8 mouse cellular contexts compared by ENCODE assay signal in genomic region chr10:126844689-126845088, GRCm38 (mm10). TPM values are rescaled to one million over a fixed set of nuclear protein-coding genes. Genes with fewer than 3 reads are reported as not detected.
A peak's percentile ranks its signal among the peaks of the same experiment; 100 is the strongest.
DNase-seq lines count a peak whose midpoint lies in the region; ATAC-seq lines count a peak whose summit lies in the region.

No protein-coding gene starts in this region.

- H3K9ac ChIP-seq in heart, embryonic 14.5 days (ENCODE audit: low read length) = no peak overlapping the region
- H3K9ac ChIP-seq in liver, embryonic 11.5 days (ENCODE audit: low read depth, low read length) = no peak overlapping the region
- no peak overlapping the region for H3K9ac ChIP-seq in neural tube, embryonic 13.5 days

- WGBS in heart, embryonic 14.5 days = 28% methylated on average over 12 of the region's 12 CpGs
- 32% methylated on average over 12 of the region's 12 CpGs for WGBS in liver, embryonic 11.5 days
- WGBS in neural tube, embryonic 13.5 days = 40% methylated on average over 12 of the region's 12 CpGs

- no peaks in the 10 kb centered on the region for H3K4me1 ChIP-seq in heart, embryonic 14.5 days (ENCODE audit: control insufficient read depth in 2 of 2, insufficient read depth in 2 of 2, low read length in 2 of 2)
- no peaks in the 10 kb centered on the region; the same call in 1 of the 2 replicates for H3K4me1 ChIP-seq in liver, embryonic 11.5 days (replicated peaks; ENCODE audit: control insufficient read depth, insufficient read depth, low read length)
- H3K4me1 ChIP-seq in neural tube, embryonic 13.5 days (replicated peaks) = peaks cover 19% of the 10 kb centered on the region

- ATAC-seq in heart, embryonic 14.5 days (ENCODE audit: insufficient number of reproducible peaks, insufficient read depth, low FRiP score, low read depth) = no peak
- peak; percentile 80 for ATAC-seq in frontal cortex, adult (ENCODE audit: low TSS enrichment)
- ATAC-seq in liver, embryonic 11.5 days (replicated peaks; ENCODE audit: low FRiP score) = no peak
- no peak for ATAC-seq in neural tube, embryonic 13.5 days (ENCODE audit: low read depth)
- no peak for ATAC-seq in megakaryocyte-erythroid progenitor cell, adult 5-6 weeks (replicated peaks; ENCODE audit: low FRiP score, low TSS enrichment, poor library complexity, severe bottlenecking)

- H3K27ac ChIP-seq in heart, embryonic 14.5 days (replicated peaks in 1 of 2; ENCODE audit: control insufficient read depth in 1 of 2, insufficient read depth in 1 of 2, low read depth in 2 of 2, low read length in 2 of 2) = no peak overlapping the region
- no peak overlapping the region for H3K27ac ChIP-seq in liver, embryonic 11.5 days (ENCODE audit: low read depth, low read length)
- no peak overlapping the region for H3K27ac ChIP-seq in neural tube, embryonic 13.5 days (replicated peaks)

- intact Hi-C loops in heart, postnatal 25 days (cut with DNase I) = no loop called here

- H3K36me3 ChIP-seq in heart, embryonic 14.5 days (ENCODE audit: control insufficient read depth, insufficient read depth, low read length) = no peaks in the 10 kb centered on the region
- H3K36me3 ChIP-seq in liver, embryonic 11.5 days (ENCODE audit: control insufficient read depth, insufficient read depth, low read length) = no peaks in the 10 kb centered on the region
- H3K36me3 ChIP-seq in neural tube, embryonic 13.5 days = no peaks in the 10 kb centered on the region

- H3K4me2 ChIP-seq in heart, embryonic 14.5 days (ENCODE audit: low read length) = peak overlapping the region; percentile 34
- H3K4me2 ChIP-seq in liver, embryonic 11.5 days = peak overlapping the region; percentile 6
- peak overlapping the region; percentile 29 for H3K4me2 ChIP-seq in neural tube, embryonic 13.5 days

- no peaks in the 10 kb centered on the region for H3K9me3 ChIP-seq in heart, embryonic 14.5 days (ENCODE audit: control insufficient read depth, low read length)
- H3K9me3 ChIP-seq in liver, embryonic 11.5 days (ENCODE audit: control insufficient read depth, low read length) = no peaks in the 10 kb centered on the region
- peaks cover 8% of the 10 kb centered on the region for H3K9me3 ChIP-seq in neural tube, embryonic 13.5 days

- H3K4me3 ChIP-seq in heart, embryonic 14.5 days (ENCODE audit: control insufficient read depth in 1 of 2, insufficient read depth in 1 of 2, low read depth in 1 of 2, low read length in 2 of 2) = no peak overlapping the region
- no peak overlapping the region for H3K4me3 ChIP-seq in liver, embryonic 11.5 days (ENCODE audit: low read depth, low read length)
- H3K4me3 ChIP-seq in neural tube, embryonic 13.5 days = no peak overlapping the region

- H3K27me3 ChIP-seq in heart, embryonic 14.5 days (ENCODE audit: control insufficient read depth, insufficient read depth, low read length) = no peaks in the 10 kb centered on the region
- H3K27me3 ChIP-seq in liver, embryonic 11.5 days (replicated peaks; ENCODE audit: control insufficient read depth, insufficient read depth, low read length) = no peaks in the 10 kb centered on the region
- H3K27me3 ChIP-seq in neural tube, embryonic 13.5 days = no peaks in the 10 kb centered on the region

- DNase-seq in heart, postnatal 25 days (ENCODE audit: low spot score) = no peak
- peak; percentile 4 to 35 for DNase-seq in adrenal gland, postnatal 36 days
- DNase-seq in kidney, postnatal 10 days = peak; percentile 42
- no peak for DNase-seq in liver, embryonic 11.5 days (ENCODE audit: low spot score)

RNA-seq across cellular contexts. Expression of gene Atp23, which starts 56.5 kb away (rescaled TPM):
- 9.4 and 10.0 TPM in 2 replicates for polyA plus RNA-seq in heart, embryonic 14.5 days (2014; fragmentation: Nextera tagmentation; extraction: Ambion mirVana)
- total RNA-seq in heart, postnatal 25 days (2021) = 1 to 10 TPM; 4.2 to 4.5 TPM
- 1 to 10 TPM; 5.1 to 9.3 TPM for total RNA-seq in adrenal gland, postnatal 36 days (2021)
- polyA plus RNA-seq in liver, embryonic 11.5 days (2014; fragmentation: Nextera tagmentation; extraction: Ambion mirVana) = 21.4 and 21.8 TPM in 2 replicates
- 10.5 and 12.0 TPM in 2 replicates for polyA plus RNA-seq in neural tube, embryonic 13.5 days (2015; fragmentation: Nextera tagmentation; extraction: Ambion mirVana)
- 16.0 and 28.8 TPM in 2 replicates for total RNA-seq in megakaryocyte-erythroid progenitor cell, adult 5-6 weeks (2014; fragmentation: Nextera tagmentation)
- total RNA-seq in megakaryocyte-erythroid progenitor cell, adult 5-6 weeks (2017) = 5.8 and 16.2 TPM in 2 replicates

Comparison
In these comparisons a context has a peak if more than half of its experiments do, and no peak if none do; other contexts are left out.
1. DNase-seq: peak in adrenal gland, postnatal 36 days (2 of 2) and kidney, postnatal 10 days (single experiment); none in heart, postnatal 25 days (single experiment) and liver, embryonic 11.5 days (single experiment).
2. Peak in every context shown above with its lines, with median percentiles within 50 percentile points of each other: H3K4me2 ChIP-seq.